Mouse (Mus musculus): ENCODE data around the gene Neurl1b. TPM values are rescaled to one million over a fixed set of nuclear protein-coding genes. Genes with fewer than 3 reads are reported as not detected.

Neurl1b gene
- polyA plus RNA-seq, 1 experiment from 2014 or later: 1.9 TPM

DNA sequence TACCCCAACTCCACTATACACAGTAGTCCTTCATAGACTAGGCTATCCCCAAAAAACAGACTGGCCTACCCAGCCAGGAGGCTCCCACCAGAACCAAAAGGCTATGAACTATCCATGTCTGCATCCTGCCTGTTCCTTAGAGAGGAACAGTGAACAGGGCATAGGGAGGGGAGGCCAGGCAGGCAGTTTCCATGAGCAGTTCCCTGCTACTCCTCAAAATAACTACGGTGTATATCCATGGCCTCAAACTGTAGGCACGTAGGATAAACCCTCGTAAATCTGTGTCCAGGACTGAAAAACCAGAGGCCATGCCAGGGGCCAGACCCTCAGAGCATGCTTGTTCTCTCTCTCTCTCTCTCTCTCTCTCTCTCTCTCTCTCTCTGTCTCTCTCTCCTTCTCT lies 17.9 kb upstream of the Neurl1b start:
- Histone ChIP-seq H3K4me2 (no peak overlapping the region), H3K4me1 (ENCODE audit: insufficient read depth) (no peaks in the 10 kb centered on the region), H3K27ac (ENCODE audit: low read depth) (no peak overlapping the region), H3K27me3 (ENCODE audit: insufficient read depth, low read length) (no peaks in the 10 kb centered on the region), H3K36me3 (ENCODE audit: insufficient read depth) (no peaks in the 10 kb centered on the region), H3K4me3 (ENCODE audit: low read depth, low read length) (no peak overlapping the region), H3K9ac (no peak overlapping the region), H3K9me3 (ENCODE audit: low read depth, low read length) (no peaks in the 10 kb centered on the region)
- no peak for TF ChIP-seq CTCF (IDR thresholded peaks at IDR 0.05; ENCODE audit: low read depth)
- WGBS: 62% methylated on average over 3 of the region's 3 CpGs
- DNase-seq (no peak), ATAC-seq (ENCODE audit: insufficient read depth) (no peak)

- DNase-seq (peak; percentile 42), ATAC-seq (ENCODE audit: insufficient read depth) (no peak)
- Histone ChIP-seq H3K4me1 (ENCODE audit: insufficient read depth) (no peaks in the 10 kb centered on the region), H3K27me3 (ENCODE audit: insufficient read depth, low read length) (no peaks in the 10 kb centered on the region), H3K36me3 (ENCODE audit: insufficient read depth) (no peaks in the 10 kb centered on the region), H3K4me3 (ENCODE audit: low read depth, low read length) (no peak overlapping the region), H3K4me2 (no peak overlapping the region), H3K9ac (no peak overlapping the region), H3K27ac (ENCODE audit: low read depth) (no peak overlapping the region), H3K9me3 (ENCODE audit: low read depth, low read length) (no peaks in the 10 kb centered on the region)
- no peak for TF ChIP-seq CTCF (IDR thresholded peaks at IDR 0.05; ENCODE audit: low read depth)
- 23% methylated on average over 6 of the region's 6 CpGs for WGBS
Observed at GRCm38 (mm10) chr17:26397339-26397738, 17.3 kb upstream of the Neurl1b start.

DNA sequence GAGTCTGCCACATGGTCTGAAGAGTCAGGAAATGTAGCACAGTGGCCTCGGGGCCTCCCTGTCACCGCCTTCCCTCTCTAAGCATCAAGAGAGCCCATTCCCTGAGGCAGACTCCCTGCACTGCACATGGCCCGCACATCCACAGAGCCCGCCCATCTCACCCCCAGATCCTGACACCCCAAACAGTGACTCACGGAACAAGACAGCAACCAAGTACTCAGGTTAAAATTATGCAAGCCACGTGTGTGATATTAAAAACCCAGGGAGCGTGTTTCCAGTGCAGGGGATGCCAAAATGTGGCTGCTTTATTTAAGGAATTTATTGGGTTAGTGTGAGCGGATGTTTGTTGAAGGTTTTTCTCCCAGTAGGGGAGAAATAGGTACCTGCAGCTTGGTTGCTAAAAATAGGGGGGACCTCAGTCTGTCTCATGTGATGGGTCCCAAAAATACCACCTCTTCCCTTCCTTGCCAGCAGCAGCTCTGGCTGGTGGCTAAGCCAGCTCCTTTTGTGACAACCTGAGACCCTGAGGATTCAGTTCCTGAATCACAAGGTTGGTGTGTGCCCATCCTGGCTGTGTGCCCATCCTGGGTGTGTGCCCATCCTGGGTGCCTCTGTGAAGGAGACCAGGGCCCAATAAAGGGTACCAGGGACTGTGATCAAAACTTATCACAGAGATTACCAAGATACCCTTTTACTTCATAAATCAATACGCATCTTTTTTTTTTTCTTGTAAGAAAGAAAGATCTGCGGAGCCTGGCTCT lies 9.1 kb upstream of the Neurl1b start:
- no peak for TF ChIP-seq CTCF (IDR thresholded peaks at IDR 0.05; ENCODE audit: low read depth)
- Histone ChIP-seq H3K27me3 (ENCODE audit: insufficient read depth, low read length) (no peaks in the 10 kb centered on the region), H3K4me2 (no peak overlapping the region), H3K27ac (ENCODE audit: low read depth) (no peak overlapping the region), H3K9ac (no peak overlapping the region), H3K4me1 (ENCODE audit: insufficient read depth) (no peaks in the 10 kb centered on the region), H3K36me3 (ENCODE audit: insufficient read depth) (no peaks in the 10 kb centered on the region), H3K4me3 (ENCODE audit: low read depth, low read length) (no peak overlapping the region), H3K9me3 (ENCODE audit: low read depth, low read length) (no peaks in the 10 kb centered on the region)
- 79% methylated on average over 10 of the region's 10 CpGs for WGBS
- DNase-seq: no peak
- ATAC-seq (ENCODE audit: insufficient read depth): no peak

DNA sequence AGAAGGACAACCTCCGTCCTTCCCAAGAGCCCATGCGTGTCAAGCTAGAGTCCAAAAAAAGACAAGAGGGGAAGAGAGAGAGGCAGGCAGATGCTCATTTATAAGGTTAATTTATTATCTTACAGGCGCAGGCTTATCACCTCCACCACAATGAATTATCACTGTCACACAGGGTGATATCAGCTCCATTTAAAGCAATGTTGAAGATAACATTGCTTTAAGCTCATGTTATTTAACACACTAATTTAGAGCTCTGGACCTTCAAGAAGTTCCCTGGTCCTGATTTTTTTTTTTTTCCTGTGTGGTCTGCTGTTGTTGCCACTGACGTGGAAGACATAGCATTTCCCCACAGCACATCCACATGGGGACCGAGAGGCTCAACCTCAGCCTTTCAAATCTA lies 1.7 kb upstream of the Neurl1b start:
- no peaks in the 10 kb centered on the region for H3K9me3 ChIP-seq (ENCODE audit: low read depth, low read length)
- H3K4me1 ChIP-seq (ENCODE audit: insufficient read depth): peaks cover 8% of the 10 kb centered on the region; the same call in 1 of the 2 replicates
- DNase-seq (no peak), ATAC-seq (ENCODE audit: insufficient read depth) (no peak)
- no peaks in the 10 kb centered on the region for H3K36me3 ChIP-seq (ENCODE audit: insufficient read depth)
- no peak for TF ChIP-seq CTCF (IDR thresholded peaks at IDR 0.05; ENCODE audit: low read depth)
- no peak overlapping the region for H3K4me2 ChIP-seq
- 0 out of 2 replicates have a peak, but pooled peaks cover 9% of the 10 kb centered on the region for H3K27me3 ChIP-seq (ENCODE audit: insufficient read depth, low read length)
- H3K27ac ChIP-seq (ENCODE audit: low read depth): no peak overlapping the region
- no peak overlapping the region for H3K4me3 ChIP-seq (ENCODE audit: low read depth, low read length)
- no peak overlapping the region for H3K9ac ChIP-seq
- 57% methylated on average over 5 of the region's 5 CpGs for WGBS

GRCm38 (mm10) chr17:26414184-26414522 lies 476 bp upstream of the Neurl1b start:
- Histone ChIP-seq H3K4me3 (ENCODE audit: low read depth, low read length) (peak overlapping the region; percentile 73), H3K36me3 (ENCODE audit: insufficient read depth) (no peaks in the 10 kb centered on the region), H3K27ac (ENCODE audit: low read depth) (no peak overlapping the region), H3K4me2 (peak overlapping the region; percentile 99), H3K27me3 (ENCODE audit: insufficient read depth, low read length) (0 out of 2 replicates have a peak, but pooled peaks cover 9% of the 10 kb centered on the region), H3K9ac (peak overlapping the region; percentile 78), H3K9me3 (ENCODE audit: low read depth, low read length) (no peaks in the 10 kb centered on the region), H3K4me1 (ENCODE audit: insufficient read depth) (peaks cover 11% of the 10 kb centered on the region; the same call in 1 of the 2 replicates)
- peak; percentile 13; the same call in 1 of the 2 replicates for ATAC-seq (ENCODE audit: insufficient read depth)
- TF ChIP-seq CTCF (IDR thresholded peaks at IDR 0.05; ENCODE audit: low read depth): no peak
- WGBS: 4% methylated on average over 5 of the region's 5 CpGs
- no peak for DNase-seq

- H3K36me3 ChIP-seq (ENCODE audit: insufficient read depth): no peaks in the 10 kb centered on the region
- under 1% methylated on average over 26 of the region's 27 CpGs for WGBS
Observed at GRCm38 (mm10) chr17:26415355-26415865, 781 bp downstream of the Neurl1b start.

GRCm38 (mm10) chr17:26416141-26416540 lies 1.5 kb downstream of the Neurl1b start:
- Histone ChIP-seq H3K36me3 (ENCODE audit: insufficient read depth) (no peaks in the 10 kb centered on the region), H3K9me3 (ENCODE audit: low read depth, low read length) (no peaks in the 10 kb centered on the region), H3K4me1 (ENCODE audit: insufficient read depth) (peaks cover 11% of the 10 kb centered on the region; the same call in 1 of the 2 replicates), H3K9ac (no peak overlapping the region), H3K4me3 (ENCODE audit: low read depth, low read length) (peak overlapping the region; percentile 73; the same call in 1 of the 2 replicates), H3K27ac (ENCODE audit: low read depth) (no peak overlapping the region), H3K27me3 (ENCODE audit: insufficient read depth, low read length) (0 out of 2 replicates have a peak, but pooled peaks cover 9% of the 10 kb centered on the region), H3K4me2 (peak overlapping the region; percentile 99)
- ATAC-seq (ENCODE audit: insufficient read depth) (no peak), DNase-seq (no peak)
- TF ChIP-seq CTCF (IDR thresholded peaks at IDR 0.05; ENCODE audit: low read depth): no peak
- WGBS: 46% methylated on average over 3 of the region's 3 CpGs

More at GRCm38 (mm10) chr17:26415355-26415865, 781 bp downstream of the Neurl1b start:
- H3K27ac ChIP-seq (ENCODE audit: low read depth): no peak overlapping the region
- ATAC-seq (ENCODE audit: insufficient read depth) (no peak), DNase-seq (no peak)
- H3K9ac ChIP-seq: peak overlapping the region; percentile 78
- no peaks in the 10 kb centered on the region for H3K9me3 ChIP-seq (ENCODE audit: low read depth, low read length)
- H3K4me3 ChIP-seq (ENCODE audit: low read depth, low read length): peak overlapping the region; percentile 73
- TF ChIP-seq CTCF (IDR thresholded peaks at IDR 0.05; ENCODE audit: low read depth): no peak
- 0 out of 2 replicates have a peak, but pooled peaks cover 9% of the 10 kb centered on the region for H3K27me3 ChIP-seq (ENCODE audit: insufficient read depth, low read length)
- H3K4me2 ChIP-seq: peak overlapping the region; percentile 99
- peaks cover 11% of the 10 kb centered on the region; the same call in 1 of the 2 replicates for H3K4me1 ChIP-seq (ENCODE audit: insufficient read depth)
